Mouse (Mus musculus): ENCODE results near the gene C87436.
A peak's percentile ranks its signal among the peaks of the same experiment; 100 is the strongest.

C87436 gene

GRCm38 (mm10) chr6:86438272-86439118, at the start of gene C87436:
Gene C87436 (plus strand): TSS chr6:86438374.
- DNase-seq (ENCODE audit: low spot score) = peak; percentile 95

GRCm38 (mm10) chr6:86388461-86388860, 49.7 kb upstream of the C87436 start:
- DNase-seq (ENCODE audit: low spot score) = no peak

- no peak for DNase-seq (ENCODE audit: low spot score)
Observed at GRCm38 (mm10) chr6:86391326-86391725, 46.8 kb upstream of the C87436 start.

- DNase-seq (ENCODE audit: low spot score) = no peak
Observed at GRCm38 (mm10) chr6:86393187-86393586, 45.0 kb upstream of the C87436 start.

GRCm38 (mm10) chr6:86394078-86394720, 44.0 kb upstream of the C87436 start:
- DNase-seq (ENCODE audit: low spot score) = no peak

- DNase-seq (ENCODE audit: low spot score) = no peak
Observed at GRCm38 (mm10) chr6:86395021-86395420, 43.2 kb upstream of the C87436 start.

DNA sequence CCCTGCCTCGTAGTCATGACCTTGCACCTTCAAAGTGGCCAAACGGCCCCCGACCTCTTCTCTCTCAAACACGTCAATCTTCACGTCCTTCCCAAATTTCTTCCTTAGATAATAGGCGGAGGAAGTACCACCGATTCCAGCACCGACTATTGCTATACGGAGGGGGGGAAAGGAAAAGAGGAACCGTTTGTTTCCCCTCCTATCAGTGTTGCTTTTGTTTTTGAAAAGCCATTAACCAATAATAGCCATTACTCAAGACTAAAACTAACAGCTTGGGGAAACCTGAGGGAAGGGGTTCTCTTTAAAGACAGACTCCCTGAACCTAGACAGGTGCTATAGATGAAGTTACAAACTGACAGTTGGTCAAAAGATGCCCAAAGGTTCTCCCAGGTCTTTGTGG, 42.2 kb upstream of the C87436 start:
- no peak for DNase-seq (ENCODE audit: low spot score)

DNA sequence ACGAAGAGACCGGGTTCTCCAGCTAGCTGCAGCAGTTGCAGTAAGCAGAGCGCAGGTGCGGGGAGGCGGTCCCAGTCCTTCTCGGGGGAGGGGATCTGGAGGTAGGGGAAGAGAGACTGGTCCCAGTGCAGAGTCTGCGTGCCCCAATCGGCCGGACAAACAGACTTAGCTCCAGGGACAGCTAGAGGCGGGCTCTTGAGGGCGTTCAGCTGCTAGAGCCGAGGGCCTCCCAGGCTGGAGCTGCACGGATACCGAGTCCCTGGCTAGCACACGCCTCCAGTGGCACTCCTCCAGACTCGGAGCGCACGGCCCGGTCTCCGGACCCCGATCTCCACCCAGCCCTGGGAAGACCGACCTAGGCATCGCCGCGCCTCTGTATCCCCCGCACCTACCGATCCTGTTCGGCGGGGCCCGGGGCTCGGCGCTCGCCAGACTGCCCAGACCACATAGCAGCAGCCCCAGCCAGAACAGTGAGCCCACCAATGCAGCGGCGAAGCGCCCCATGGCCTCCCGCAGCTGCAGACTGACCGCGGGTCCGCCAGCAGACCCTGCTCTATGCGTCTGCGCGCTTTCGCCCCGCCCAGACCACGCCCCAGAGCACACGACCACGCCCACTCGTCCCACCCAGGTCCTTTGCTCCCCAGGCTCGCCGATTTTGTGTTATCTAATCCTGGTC, 41.5 kb upstream of the C87436 start, which contains the start of gene Pcyox1:
Gene Pcyox1 (minus strand): TSS at position 574 of the 676 bp plus-strand sequence.
- peak; percentile 88 for DNase-seq (ENCODE audit: low spot score)

DNA sequence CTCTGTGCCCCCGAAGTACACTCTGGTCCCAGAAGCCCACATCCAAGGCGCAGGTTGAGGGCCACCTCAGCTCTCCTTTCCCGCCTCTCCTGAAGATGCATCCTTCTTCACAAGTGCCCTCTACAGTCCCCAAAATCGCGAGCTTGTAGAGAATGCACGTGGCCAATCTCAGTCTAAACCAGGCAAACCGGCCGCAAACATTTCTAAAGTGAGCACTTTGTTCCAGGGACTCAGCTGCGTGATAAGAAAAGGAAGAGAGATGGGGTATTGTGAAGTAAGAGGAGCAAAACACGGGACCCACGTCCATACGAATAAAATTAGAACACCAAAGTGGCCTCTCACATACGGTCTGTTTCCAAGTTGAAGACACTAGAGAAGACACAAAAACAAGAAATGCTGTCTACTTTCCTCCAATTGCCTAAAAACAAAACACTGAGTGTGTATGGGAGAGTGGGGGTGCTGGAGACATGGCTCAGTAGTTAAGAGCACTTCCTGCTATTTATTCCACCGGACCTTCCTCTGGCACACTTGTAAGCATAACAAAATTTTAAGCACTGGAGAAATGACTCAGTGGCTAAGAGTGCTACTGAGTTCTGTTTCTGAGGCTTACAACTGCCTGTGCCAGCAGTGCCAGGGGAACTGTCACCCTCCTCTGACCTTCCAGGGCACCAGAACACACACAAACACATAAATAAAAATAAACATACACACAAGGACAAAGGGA, 40.8 kb upstream of the C87436 start:
- DNase-seq (ENCODE audit: low spot score) = peak; percentile 28

DNA sequence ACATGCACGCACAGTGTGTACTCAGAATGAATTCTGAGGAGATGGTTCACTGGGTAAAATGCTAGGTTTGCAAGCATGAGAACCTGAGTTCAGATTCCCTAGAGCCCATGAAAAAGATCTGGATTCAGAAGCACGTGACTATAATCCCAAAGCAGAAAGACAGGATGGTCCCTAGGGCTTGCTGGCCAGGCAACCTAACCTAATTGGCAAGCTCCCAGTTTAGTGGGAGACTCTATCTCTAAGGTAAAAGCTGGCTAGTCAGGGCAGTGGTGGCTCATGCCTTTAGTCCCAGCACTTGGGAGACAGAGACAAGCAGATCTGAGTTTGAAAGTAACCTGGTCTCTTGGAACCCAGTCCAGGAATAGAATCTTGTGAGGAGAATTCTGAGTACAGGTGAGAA, 39.2 kb upstream of the C87436 start:
- DNase-seq (ENCODE audit: low spot score) = no peak

DNA sequence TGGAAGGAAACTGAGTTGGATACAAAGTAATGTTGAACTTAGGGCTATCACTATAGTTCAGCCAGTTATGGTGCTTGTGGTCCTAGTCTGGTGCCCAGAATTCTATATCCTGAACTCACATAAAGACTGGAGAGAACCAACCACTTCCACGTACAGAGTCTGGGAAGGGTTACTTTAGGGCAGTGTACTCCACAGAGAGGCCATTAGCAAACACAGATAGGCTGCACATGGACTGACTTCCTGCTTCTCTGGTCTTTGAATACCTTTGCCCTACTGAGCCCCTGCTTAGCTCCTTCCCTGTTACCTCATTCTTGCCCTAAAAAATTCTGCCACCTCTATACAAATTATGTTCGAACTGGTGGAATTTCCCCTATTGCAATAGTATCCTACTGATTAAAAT, 38.2 kb upstream of the C87436 start:
- DNase-seq (ENCODE audit: low spot score) = no peak

DNA sequence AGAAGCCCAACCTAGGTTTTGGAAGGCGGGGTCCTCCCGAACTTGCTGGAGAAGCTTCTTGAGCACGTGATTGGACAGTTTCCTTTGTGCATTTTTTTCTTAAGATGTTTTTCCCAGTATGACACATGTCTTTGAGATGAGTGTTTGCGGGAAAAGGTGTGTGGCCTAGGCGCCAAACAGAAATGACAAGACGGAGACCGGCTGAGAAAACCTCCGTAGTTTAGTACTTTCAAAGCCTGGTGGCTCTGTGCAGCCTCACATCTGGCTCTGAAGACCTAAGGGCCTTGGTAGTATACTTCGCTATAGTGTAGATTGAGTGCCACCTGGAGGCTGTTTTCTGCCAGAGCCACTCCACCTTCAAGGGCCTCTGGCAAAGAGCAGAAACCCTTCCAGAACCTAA, 37.2 kb upstream of the C87436 start:
- peak; percentile 90 for DNase-seq (ENCODE audit: low spot score)

GRCm38 (mm10) chr6:86402681-86403607, 35.2 kb upstream of the C87436 start:
- no peak for DNase-seq (ENCODE audit: low spot score)

GRCm38 (mm10) chr6:86403728-86404099, 34.5 kb upstream of the C87436 start:
- peak; percentile 87 for DNase-seq (ENCODE audit: low spot score)

GRCm38 (mm10) chr6:86404100-86404861, 33.9 kb upstream of the C87436 start, which contains the start of gene Tia1:
Gene Tia1 (plus strand): TSS chr6:86404219.
- DNase-seq (ENCODE audit: low spot score) = peak; percentile 98

- no peak for DNase-seq (ENCODE audit: low spot score)
Observed at GRCm38 (mm10) chr6:86404996-86405395, 33.2 kb upstream of the C87436 start.

DNA sequence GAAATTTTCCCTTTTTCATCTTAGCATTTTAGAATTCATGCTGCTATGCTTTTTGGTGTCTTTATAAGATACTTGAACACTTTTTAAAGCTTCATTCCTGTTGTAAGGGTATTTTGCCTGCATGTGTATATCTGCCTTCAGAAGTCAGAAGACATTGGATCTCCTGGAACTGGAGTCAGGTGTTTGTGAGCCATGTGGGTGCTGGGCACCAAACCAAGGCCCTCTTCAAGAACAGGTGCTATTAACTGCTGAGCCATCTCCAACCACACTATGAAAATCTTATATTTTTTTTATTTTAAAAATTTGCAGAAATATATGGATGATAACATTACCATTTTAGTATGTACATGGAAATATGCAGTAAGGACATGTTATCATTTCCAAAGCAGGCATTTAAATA, 31.9 kb upstream of the C87436 start:
- DNase-seq (ENCODE audit: low spot score) = no peak

- no peak for DNase-seq (ENCODE audit: low spot score)
Observed at GRCm38 (mm10) chr6:86418711-86419110, 19.5 kb upstream of the C87436 start.

GRCm38 (mm10) chr6:86419239-86419638, 18.9 kb upstream of the C87436 start:
- DNase-seq (ENCODE audit: low spot score) = no peak

- no peak for DNase-seq (ENCODE audit: low spot score)
Observed at GRCm38 (mm10) chr6:86420491-86420890, 17.7 kb upstream of the C87436 start.

All from lung, postnatal 25 days (tissue).